27 mouse cellular contexts compared by ENCODE assay signal in the genomic region with DNA sequence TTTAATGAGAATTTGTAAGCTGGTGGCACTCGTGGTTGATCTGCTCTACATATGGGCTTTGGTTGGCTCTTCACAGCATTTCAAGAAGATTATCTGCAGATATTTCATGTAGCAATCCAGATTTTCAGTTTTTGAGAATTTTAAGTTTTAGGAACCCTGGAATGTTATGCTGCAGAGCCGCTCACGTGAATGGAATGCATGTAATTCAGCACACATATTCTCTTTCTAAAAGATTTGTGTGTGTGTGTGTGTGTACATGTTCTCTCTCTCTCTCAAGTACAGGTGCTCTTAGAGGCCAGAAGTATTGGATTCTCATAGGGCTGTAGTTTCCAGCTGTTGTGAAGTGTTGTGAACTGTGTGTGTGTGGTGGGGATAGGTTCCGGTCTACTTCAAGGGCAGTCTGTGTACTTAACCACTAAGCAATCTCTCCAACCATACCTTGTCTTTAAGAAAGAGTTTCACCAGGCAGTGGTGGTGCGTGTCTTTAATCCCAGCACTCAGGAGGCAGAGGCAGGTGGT. TPM values are rescaled to one million over a fixed set of nuclear protein-coding genes. Genes with fewer than 3 reads are reported as not detected.
DNase-seq lines count a peak whose midpoint lies in the region; ATAC-seq and TF ChIP-seq lines count a peak whose summit lies in the region.
"Had no signal": no experiment of that assay in that cellular context is flagged by ENCODE, and none has a peak within 500 bp of the region (broad histone marks: within the 10 kb centered on the region; RNA-seq: fewer than 3 reads in every experiment).

No protein-coding gene starts in this region.

- H3K27me3 ChIP-seq in lung, embryonic 16.5 days (ENCODE audit: control insufficient read depth, insufficient read depth, low read depth, low read length): no peaks in the 10 kb centered on the region
- no peaks in the 10 kb centered on the region for H3K27me3 ChIP-seq in hindbrain, embryonic 16.5 days (replicated peaks; ENCODE audit: control insufficient read depth, insufficient read depth, low read length)
- H3K27me3 ChIP-seq: embryonic facial prominence, embryonic 12.5 days; embryonic facial prominence, embryonic 15.5 days; forebrain, embryonic 12.5 days; forebrain, embryonic 15.5 days; heart, embryonic 12.5 days; heart, embryonic 15.5 days; hindbrain, embryonic 13.5 days had no signal

- no peak for DNase-seq in lung, adult 2 months
- peak; percentile 39 for DNase-seq in 3134 (ENCODE audit: extremely low read depth, insufficient read length, low spot score)
- peak; percentile 45 for DNase-seq in Muller cell, postnatal 12 days (ENCODE audit: inconsistent ontology term)
- DNase-seq in left cerebral cortex, adult 9 months (ENCODE audit: low spot score in 2 of 2): no peak
- DNase-seq: adrenal gland, adult 2 months; adrenal gland, postnatal 14 days; cerebellum, adult 11 months; cerebellum, adult 2 months; cerebellum, adult 9-11 months; cerebellum, postnatal 25 days; gastrocnemius, postnatal 25 days; heart, adult 18-20 months; heart, postnatal 10 days; heart, postnatal 36 days had no signal

- H3K9ac ChIP-seq in lung, embryonic 16.5 days (ENCODE audit: low read length): no peak overlapping the region
- no peak overlapping the region for H3K9ac ChIP-seq in hindbrain, embryonic 16.5 days (ENCODE audit: low read depth, low read length)
- H3K9ac ChIP-seq: embryonic facial prominence, embryonic 12.5 days; embryonic facial prominence, embryonic 15.5 days; forebrain, embryonic 12.5 days; forebrain, embryonic 15.5 days; heart, embryonic 12.5 days; heart, embryonic 15.5 days; hindbrain, embryonic 13.5 days had no signal

- no peak overlapping the region for H3K4me2 ChIP-seq in lung, embryonic 16.5 days (ENCODE audit: low read depth, low read length)
- H3K4me2 ChIP-seq in hindbrain, embryonic 16.5 days (ENCODE audit: low read length): no peak overlapping the region
- H3K4me2 ChIP-seq: embryonic facial prominence, embryonic 12.5 days; embryonic facial prominence, embryonic 15.5 days; forebrain, embryonic 12.5 days; forebrain, embryonic 15.5 days; heart, embryonic 12.5 days; heart, embryonic 15.5 days; hindbrain, embryonic 13.5 days had no signal

- no peaks in the 10 kb centered on the region for H3K9me3 ChIP-seq in lung, embryonic 16.5 days (ENCODE audit: control insufficient read depth, low read length)
- H3K9me3 ChIP-seq in hindbrain, embryonic 16.5 days (ENCODE audit: control insufficient read depth, low read length): no peaks in the 10 kb centered on the region
- H3K9me3 ChIP-seq: embryonic facial prominence, embryonic 12.5 days; embryonic facial prominence, embryonic 15.5 days; forebrain, embryonic 12.5 days; forebrain, embryonic 15.5 days; heart, embryonic 12.5 days; heart, embryonic 15.5 days; hindbrain, embryonic 10.5 days; hindbrain, embryonic 13.5 days had no signal

- no peaks in the 10 kb centered on the region for H3K4me1 ChIP-seq in lung, embryonic 16.5 days (replicated peaks; ENCODE audit: control insufficient read depth, insufficient read depth, low read length)
- no peaks in the 10 kb centered on the region; the same call in none of the 2 replicates for H3K4me1 ChIP-seq in lung, adult 2 months (ENCODE audit: control insufficient read depth, insufficient read depth, low read length)
- no peaks in the 10 kb centered on the region for H3K4me1 ChIP-seq in hindbrain, embryonic 16.5 days (ENCODE audit: control insufficient read depth, insufficient read depth, low read depth, low read length)
- H3K4me1 ChIP-seq: embryonic facial prominence, embryonic 12.5 days; embryonic facial prominence, embryonic 15.5 days; forebrain, embryonic 15.5 days; heart, embryonic 12.5 days; heart, embryonic 15.5 days; hindbrain, embryonic 10.5 days; hindbrain, embryonic 13.5 days had no signal

- no peak overlapping the region for H3K4me3 ChIP-seq in lung, embryonic 16.5 days (ENCODE audit: low read length)
- no peak overlapping the region for H3K4me3 ChIP-seq in lung, adult 2 months (replicated peaks; ENCODE audit: extremely low read depth, low read depth, low read length)
- no peak overlapping the region for H3K4me3 ChIP-seq in macrophage (ENCODE audit: inconsistent target)
- no peak overlapping the region for H3K4me3 ChIP-seq in hindbrain, embryonic 16.5 days (ENCODE audit: low read length)
- H3K4me3 ChIP-seq: embryonic facial prominence, embryonic 12.5 days; embryonic facial prominence, embryonic 15.5 days; erythroblast, embryonic 14.5 days; forebrain, embryonic 12.5 days; forebrain, embryonic 15.5 days; heart, embryonic 12.5 days; heart, embryonic 15.5 days; hindbrain, embryonic 10.5 days; hindbrain, embryonic 13.5 days had no signal

- WGBS in lung, embryonic 16.5 days: 59% methylated on average over 5 of the region's 5 CpGs
- WGBS in lung, adult 2 months: 70% methylated on average over 5 of the region's 5 CpGs
- WGBS in macrophage (ENCODE audit: missing documents): 94% methylated on average over 5 of the region's 5 CpGs
- 87% methylated on average over 5 of the region's 5 CpGs for WGBS in hindbrain, embryonic 16.5 days

- no peak for TF ChIP-seq POLR2A in lung, adult 2 months (IDR thresholded peaks at IDR 0.05; ENCODE audit: borderline replicate concordance, extremely low read depth, low read depth, low read length)

- 0 out of 2 replicates have a peak, but pooled peaks have one; percentile 38 for ATAC-seq in lung, embryonic 16.5 days (ENCODE audit: low read depth)
- no peak for ATAC-seq in hindbrain, embryonic 16.5 days
- ATAC-seq: forebrain, embryonic 15.5 days; hindbrain, postnatal 0 days had no signal

- no peaks in the 10 kb centered on the region for H3K36me3 ChIP-seq in lung, embryonic 16.5 days (ENCODE audit: control insufficient read depth, insufficient read depth, low read length)
- H3K36me3 ChIP-seq in macrophage (ENCODE audit: inconsistent target): no peaks in the 10 kb centered on the region
- H3K36me3 ChIP-seq in hindbrain, embryonic 16.5 days (ENCODE audit: control insufficient read depth, insufficient read depth, low read length): no peaks in the 10 kb centered on the region
- H3K36me3 ChIP-seq: embryonic facial prominence, embryonic 12.5 days; embryonic facial prominence, embryonic 15.5 days; forebrain, embryonic 12.5 days; forebrain, embryonic 15.5 days; heart, embryonic 12.5 days; heart, embryonic 15.5 days; hindbrain, embryonic 10.5 days; hindbrain, embryonic 13.5 days had no signal

- no peak for TF ChIP-seq CTCF in lung, adult 2 months (IDR thresholded peaks at IDR 0.05; ENCODE audit: insufficient read depth, low read length)

- peaks cover 97% of the 10 kb centered on the region for H3K79me2 ChIP-seq in macrophage (ENCODE audit: inconsistent target)

- peak overlapping the region; percentile 36; the same call in 1 of the 2 replicates for H3K27ac ChIP-seq in lung, embryonic 16.5 days (ENCODE audit: low read length)
- H3K27ac ChIP-seq in macrophage: peak overlapping the region; percentile 17
- no peak overlapping the region for H3K27ac ChIP-seq in hindbrain, embryonic 16.5 days (ENCODE audit: low read depth, low read length)
- H3K27ac ChIP-seq: embryonic facial prominence, embryonic 12.5 days; embryonic facial prominence, embryonic 15.5 days; forebrain, embryonic 12.5 days; forebrain, embryonic 15.5 days; heart, embryonic 15.5 days; hindbrain, embryonic 10.5 days; hindbrain, embryonic 13.5 days; hindbrain, postnatal 0 days had no signal

RNA-seq across cellular contexts. Expression of gene Aff1, which starts 24.7 kb away (rescaled TPM):
- 8.3 and 8.4 TPM in 2 replicates for polyA plus RNA-seq in lung, embryonic 16.5 days (2015; fragmentation: Nextera tagmentation; extraction: Ambion mirVana)
- 15.3 and 19.2 TPM in 2 replicates for polyA plus RNA-seq in lung, adult 2 months (2012; rRNA removed)
- 100 to 1,000 TPM; 203 to 938 (median 276) TPM for total RNA-seq in macrophage (2018; cell fraction: chromatin; rRNA removed)
- 100 to 1,000 TPM in 8 of 26 experiments, 10 to 100 TPM in 18; 80.4 to 132 (median 93.2) TPM for total RNA-seq in macrophage (2018; cell fraction: cytosol; rRNA removed)
- total RNA-seq in macrophage (2018; cell fraction: nucleus; rRNA removed): 100 to 1,000 TPM; 134 to 711 (median 191) TPM
- 46.6 to 51.5 TPM (median 46.7 TPM) in 3 replicates for polyA plus RNA-seq in macrophage (2018)
- 1.9 and 3.0 TPM in 2 replicates for polyA plus RNA-seq in hindbrain, embryonic 16.5 days (2015; fragmentation: Nextera tagmentation; extraction: Ambion mirVana)

Comparison
In these comparisons a context has a peak if more than half of its experiments do, and no peak if none do; other contexts are left out.
1. DNase-seq: peak in 3134 (single experiment) and Muller cell, postnatal 12 days (single experiment); none in lung, adult 2 months (single experiment) and left cerebral cortex, adult 9 months (0 of 2).